Mouse (Mus musculus): ENCODE data around the gene Olfr19. TPM values are rescaled to one million over a fixed set of nuclear protein-coding genes. Genes with fewer than 3 reads are reported as not detected.
"Not testable (repeated sequence)": the region's sequence is repeated elsewhere in the genome, so short reads cannot be mapped to it uniquely, and the experiment has no call there.

Olfr19 gene
- total RNA-seq (2015; ENCODE audit: low replicate concordance) (not detected in 2 replicates), total RNA-seq (2017; ENCODE audit: low replicate concordance) (not detected in 2 replicates)

DNA sequence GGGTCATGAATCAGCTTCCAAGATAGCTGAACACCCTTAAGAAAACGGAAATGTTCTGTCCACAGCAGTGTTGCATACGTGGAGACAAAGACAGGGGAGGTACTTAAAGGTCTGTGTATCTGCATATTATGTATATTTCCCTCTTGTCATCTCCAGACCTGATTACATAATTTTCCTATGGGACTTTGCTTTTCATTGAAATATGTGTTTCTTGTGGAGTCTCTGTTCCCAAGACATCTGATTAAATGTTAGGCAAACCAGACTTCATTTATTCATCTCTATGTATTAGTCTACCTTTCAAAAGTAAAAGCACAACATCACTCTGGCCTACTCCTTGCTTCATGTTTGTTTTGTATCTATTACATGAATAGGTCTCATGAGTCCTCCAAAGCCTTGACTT lies at the start of gene Olfr19:
Olfr19 (minus strand) TSS at position 101 of the 400 bp plus-strand sequence.
- ATAC-seq (replicated peaks; ENCODE audit: low FRiP score, poor library complexity, severe bottlenecking), result no peak

DNA sequence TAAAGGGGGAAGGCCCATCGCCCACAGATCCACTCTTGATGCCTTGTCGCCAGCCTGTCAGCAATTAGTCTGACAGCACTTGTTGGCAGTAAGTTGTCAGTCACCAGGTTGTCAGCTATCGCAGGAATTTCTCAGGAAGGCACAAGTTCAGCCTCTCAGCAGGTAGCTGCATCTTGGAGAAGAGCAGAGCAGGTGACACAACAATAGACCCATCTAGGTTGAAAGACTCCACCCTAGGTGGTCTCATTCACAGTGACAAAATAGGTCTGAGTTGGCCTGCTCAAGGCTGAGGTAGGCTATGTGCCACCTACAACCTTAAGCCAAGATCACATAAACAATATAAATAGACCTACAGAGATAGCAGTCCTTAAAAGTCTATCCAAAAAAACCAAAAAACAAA lies 8.8 kb upstream of the Olfr19 start:
- no peak for ATAC-seq (replicated peaks; ENCODE audit: low FRiP score, poor library complexity, severe bottlenecking)

DNA sequence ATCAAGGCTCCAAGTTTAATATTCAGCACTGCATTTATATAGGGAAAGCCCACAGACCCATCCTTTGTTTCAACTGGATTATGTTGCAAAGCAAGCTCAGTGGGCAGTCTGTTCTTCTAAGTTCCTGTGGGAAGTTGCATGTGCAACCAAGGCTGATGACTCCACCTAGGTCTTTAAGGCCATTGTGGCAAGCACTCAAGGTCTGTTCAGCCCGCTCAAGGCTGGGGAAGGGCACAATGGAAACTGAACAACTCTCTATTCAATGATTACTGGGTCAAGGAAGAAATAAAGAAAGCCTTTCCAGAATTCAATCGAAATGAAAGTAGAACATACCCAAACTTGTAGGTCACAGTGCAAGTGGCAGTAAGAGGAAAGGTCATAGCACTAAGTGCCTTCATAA lies 7.8 kb upstream of the Olfr19 start:
- ATAC-seq (replicated peaks; ENCODE audit: low FRiP score, poor library complexity, severe bottlenecking), result no peak

DNA sequence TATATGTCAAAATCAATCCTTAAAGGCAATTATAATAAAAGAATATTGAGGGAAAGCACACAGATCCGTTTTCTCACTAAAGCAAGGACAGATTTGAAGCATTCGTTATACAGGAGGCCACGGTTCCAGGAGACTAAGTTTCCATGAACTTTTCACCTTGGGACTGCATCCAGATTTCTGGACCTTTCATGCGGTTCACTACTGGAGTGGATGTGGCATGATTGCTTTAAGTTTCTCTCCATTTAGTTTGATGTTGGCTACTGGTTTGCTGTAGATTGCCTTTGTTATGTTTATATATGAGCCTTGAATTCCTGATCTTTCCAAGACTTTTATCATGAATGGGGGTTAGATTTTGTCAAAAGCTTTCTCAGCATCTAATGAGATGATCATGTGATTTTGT lies 11.2 kb downstream of the Olfr19 start:
- no peak for ATAC-seq (replicated peaks; ENCODE audit: low FRiP score, poor library complexity, severe bottlenecking)

DNA sequence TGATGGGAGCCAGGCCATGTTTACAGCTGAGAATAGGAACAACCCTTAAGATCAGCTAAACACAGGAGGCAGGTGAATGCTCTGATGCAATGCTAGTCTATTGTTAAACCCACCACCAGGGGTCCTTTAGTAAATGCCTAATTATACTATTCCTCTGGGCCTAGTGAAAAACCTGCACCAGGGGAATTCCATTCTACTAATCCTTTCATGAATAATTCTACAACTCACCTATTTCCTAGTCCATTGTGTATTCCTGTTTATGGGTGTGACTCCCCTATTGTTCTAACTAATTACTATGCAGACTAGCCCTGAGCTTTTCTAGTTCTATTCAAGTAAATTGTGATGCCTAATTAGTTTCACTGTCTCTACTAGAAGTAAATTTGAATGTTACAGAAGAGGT lies 11.7 kb downstream of the Olfr19 start:
- not testable (repeated sequence) for ATAC-seq (replicated peaks; ENCODE audit: low FRiP score, poor library complexity, severe bottlenecking)

DNA sequence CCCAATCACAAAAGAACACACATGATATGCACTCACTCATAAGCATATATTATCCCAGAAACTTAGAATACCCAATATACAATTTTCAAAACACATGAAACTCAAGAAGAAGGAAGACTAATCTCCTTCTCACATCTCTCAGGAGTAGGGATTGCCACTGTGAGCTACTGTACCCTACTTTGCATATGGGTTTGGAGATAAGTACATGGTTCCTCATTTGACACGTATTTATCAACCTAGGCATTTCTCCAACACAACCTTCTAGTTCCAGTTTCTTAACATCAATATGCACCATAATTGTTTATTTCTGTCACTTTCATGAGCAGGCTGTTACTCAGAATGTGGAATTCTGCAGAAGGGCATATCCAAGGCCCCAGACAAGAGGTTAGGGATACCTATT lies 31.1 kb downstream of the Olfr19 start:
- no peak for ATAC-seq (replicated peaks; ENCODE audit: low FRiP score, poor library complexity, severe bottlenecking)

DNA sequence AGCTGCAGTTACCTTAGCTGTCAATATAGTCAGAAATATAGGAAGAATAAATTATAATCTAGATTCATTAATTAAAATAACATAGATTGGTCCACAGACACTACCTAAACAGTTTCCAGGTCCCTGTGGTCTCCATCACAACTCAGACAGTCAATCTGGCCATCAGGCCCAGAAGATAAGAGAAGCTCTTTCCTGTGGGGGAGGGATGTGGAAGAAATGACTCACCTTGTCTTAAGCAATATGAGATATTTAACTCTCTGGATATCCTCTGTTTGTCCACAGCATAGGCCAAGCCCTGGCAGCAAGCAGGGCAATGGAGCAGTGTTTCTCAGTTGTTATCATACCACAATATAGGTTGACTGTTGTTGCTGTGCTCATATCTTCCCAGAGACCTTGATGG lies 42.5 kb downstream of the Olfr19 start:
- ATAC-seq (replicated peaks; ENCODE audit: low FRiP score, poor library complexity, severe bottlenecking), result no peak

Other genes with a start within 250 kb of the Olfr19 start
- 7.9 and 10.1 TPM in 2 replicates for gene Fgd4, start 75.9 kb downstream of the Olfr19 start, total RNA-seq (2015; ENCODE audit: low replicate concordance)
- 7.6 and 16.0 TPM in 2 replicates for gene Fgd4, start 75.9 kb downstream of the Olfr19 start, total RNA-seq (2017; ENCODE audit: low replicate concordance)
- not detected in 2 replicates for gene Spag6l, start 153.1 kb upstream of the Olfr19 start, total RNA-seq (2015; ENCODE audit: low replicate concordance)
- 3.6 TPM in 1 of 2 replicates, not detected in the other for gene Spag6l, start 153.1 kb upstream of the Olfr19 start, total RNA-seq (2017; ENCODE audit: low replicate concordance)
- gene Igll1, start 187.6 kb upstream of the Olfr19 start, total RNA-seq (2015; ENCODE audit: low replicate concordance), result 46.9 and 57.8 TPM in 2 replicates
- 2.7 and 10.8 TPM in 2 replicates for gene Igll1, start 187.6 kb upstream of the Olfr19 start, total RNA-seq (2017; ENCODE audit: low replicate concordance)
- 18.0 and 33.5 TPM in 2 replicates for gene Top3b, start 194.3 kb upstream of the Olfr19 start, total RNA-seq (2015; ENCODE audit: low replicate concordance)
- gene Top3b, start 194.3 kb upstream of the Olfr19 start, total RNA-seq (2017; ENCODE audit: low replicate concordance), result 11.9 and 24.3 TPM in 2 replicates
- gene Vpreb1, start 194.4 kb upstream of the Olfr19 start, total RNA-seq (2015; ENCODE audit: low replicate concordance), result 19.1 and 29.8 TPM in 2 replicates
- gene Vpreb1, start 194.4 kb upstream of the Olfr19 start, total RNA-seq (2017; ENCODE audit: low replicate concordance), result 8.5 and 11.7 TPM in 2 replicates
- 1.7 and 1.8 TPM in 2 replicates for gene Ppm1f, start 220.1 kb upstream of the Olfr19 start, total RNA-seq (2015; ENCODE audit: low replicate concordance)
- gene Ppm1f, start 220.1 kb upstream of the Olfr19 start, total RNA-seq (2017; ENCODE audit: low replicate concordance), result 0.30 and 2.7 TPM in 2 replicates

Data from erythroid progenitor cell, adult 5-6 weeks (primary cell).